Mouse (Mus musculus) heart, embryonic 13.5 days (tissue): Measurements from ENCODE around the gene Trim27. TPM values are rescaled to one million over a fixed set of nuclear protein-coding genes. Genes with fewer than 3 reads are reported as not detected.

ENCODE experiments used
- ATAC-seq: fragments of 200-750 bp; cut with Nextera tagmentation; 2 replicates; pipeline ENCODE4 v1.8.0; 2017; ENCODE audit warnings: moderate TSS enrichment; ENCODE audit not compliant: insufficient number of reproducible peaks, low FRiP score, low TSS enrichment; ENCODE audit errors: extremely low read depth
- H3K27ac ChIP-seq: fragments of 300-500 bp; sonication (generic); replicated peaks from 2 replicates; pipeline ENCODE4 v1.5.1; 2015; ENCODE audit warnings: moderate library complexity, mild to moderate bottlenecking, inconsistent platforms
- H3K27me3 ChIP-seq: fragments of 300-500 bp; sonication (generic); replicated peaks from 2 replicates; pipeline ENCODE4 v1.6.1; 2015; ENCODE audit warnings: mild to moderate bottlenecking, inconsistent platforms
- H3K36me3 ChIP-seq: fragments of 300-500 bp; sonication (generic); 2 replicates; pipeline ENCODE4 v1.6.1; 2015; ENCODE audit warnings: mild to moderate bottlenecking, inconsistent platforms
- H3K4me1 ChIP-seq: fragments of 300-500 bp; sonication (generic); 2 replicates; pipeline ENCODE4 v1.6.1; 2015; ENCODE audit warnings: inconsistent platforms
- H3K4me2 ChIP-seq: fragments of 300-500 bp; sonication (generic); 2 replicates; pipeline ENCODE4 v1.6.1; 2015; ENCODE audit warnings: inconsistent platforms, mild to moderate bottlenecking, moderate library complexity
- H3K4me3 ChIP-seq: fragments of 300-500 bp; sonication (generic); 2 replicates; pipeline ENCODE4 v1.5.1; 2015; ENCODE audit warnings: moderate library complexity, mild to moderate bottlenecking, inconsistent platforms
- H3K9ac ChIP-seq: fragments of 300-500 bp; sonication (generic); 2 replicates; pipeline ENCODE4 v1.6.1; 2015; ENCODE audit warnings: inconsistent platforms, mild to moderate bottlenecking, moderate library complexity
- H3K9me3 ChIP-seq: fragments of 300-500 bp; sonication (generic); 2 replicates; pipeline ENCODE4 v1.6.1; 2016; ENCODE audit warnings: inconsistent platforms
- WGBS: fragments of 180-500 bp; shearing (Covaris S2); methylation state at CpG from one replicate; pipeline ENCODE4 v1.1.7; 2015; ENCODE audit warnings: mixed read lengths; 5-methylcytosine and 5-hydroxymethylcytosine counted together
- polyA plus RNA-seq: library from polyadenylated mRNA; unstranded; fragments of >200 nt; fragmentation: Nextera tagmentation; extraction: Ambion mirVana; gene quantifications from 2 replicates; pipeline ENCODE4 v1.2.1, GENCODE M21; 2015

The Trim27 gene
- polyA plus RNA-seq, 1 experiment from 2014 or later = 80.3 TPM

DNA sequence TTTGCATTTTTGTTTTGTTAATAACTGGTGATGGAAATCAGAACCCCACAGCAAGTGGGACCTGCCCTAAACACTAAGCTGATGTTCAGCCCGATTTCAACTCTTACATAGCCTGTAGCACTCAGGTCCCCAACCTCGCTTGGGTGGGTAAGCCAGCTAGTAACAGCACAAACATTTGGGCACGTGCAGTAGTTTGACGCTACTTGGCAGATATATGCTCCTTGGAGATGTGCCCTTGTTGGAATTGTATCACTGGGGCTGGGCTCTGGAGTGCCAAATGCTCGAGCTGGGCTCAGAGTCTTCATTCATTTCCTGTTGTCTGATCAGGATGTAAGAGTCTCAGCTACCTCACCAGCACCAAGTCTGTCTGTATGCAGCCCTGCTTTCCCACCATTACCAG lies 16.7 kb upstream of the Trim27 start:
- ATAC-seq = no peak
- Histone ChIP-seq H3K4me3 (no peak overlapping the region), H3K4me1 (peaks cover 17% of the 10 kb centered on the region; the same call in 1 of the 2 replicates), H3K9me3 (no peaks in the 10 kb centered on the region), H3K27ac (no peak overlapping the region), H3K36me3 (no peaks in the 10 kb centered on the region), H3K4me2 (no peak overlapping the region), H3K27me3 (peaks cover 13% of the 10 kb centered on the region; the same call in 1 of the 2 replicates), H3K9ac (no peak overlapping the region)
- 54% methylated on average over 5 of the region's 5 CpGs for WGBS

DNA sequence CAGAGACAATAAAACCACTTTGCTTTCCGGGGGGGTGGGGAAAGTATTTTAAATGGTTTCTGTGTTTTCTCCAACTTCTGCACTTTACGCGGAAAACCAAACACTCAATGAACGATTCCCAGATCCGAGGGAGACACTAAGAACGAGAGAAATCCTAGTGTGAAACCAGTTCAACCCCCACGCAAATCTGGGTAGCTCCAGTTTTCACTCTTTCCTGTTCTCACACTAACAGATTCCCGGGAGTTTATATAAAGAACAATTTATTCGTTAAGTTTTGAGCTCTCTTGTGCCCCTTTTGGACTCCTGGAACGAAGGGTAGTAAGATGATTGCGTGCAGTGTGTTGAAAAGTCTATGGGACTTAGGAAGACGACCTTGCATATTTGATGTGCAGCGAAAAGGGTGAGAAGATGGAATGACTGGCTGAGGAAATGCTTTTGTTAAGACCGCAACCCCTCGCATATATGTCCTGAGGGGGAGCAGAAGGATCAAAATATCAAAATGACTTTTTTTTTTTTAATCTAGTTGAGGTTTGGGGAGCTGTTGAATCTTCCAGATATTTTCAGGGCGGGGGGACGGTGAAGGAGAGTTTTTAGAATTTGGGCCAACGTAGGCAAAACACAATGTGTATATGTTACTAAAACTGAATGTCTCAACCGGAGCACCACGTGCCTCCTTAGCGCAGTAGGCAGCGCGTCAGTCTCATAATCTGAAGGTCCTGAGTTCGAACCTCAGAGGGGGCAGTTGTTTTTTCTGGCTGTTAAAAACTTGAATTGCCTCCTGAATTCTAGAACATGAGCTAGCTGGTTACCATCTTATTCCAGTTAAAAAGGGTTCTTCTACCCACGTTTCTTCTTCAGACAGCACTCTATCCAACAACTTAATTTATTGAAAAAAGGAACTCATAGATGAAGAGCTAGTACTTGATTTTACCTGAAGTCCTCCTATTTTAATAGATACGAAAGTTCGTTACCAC lies 12.0 kb upstream of the Trim27 start:
- ATAC-seq = no peak
- Histone ChIP-seq H3K4me1 (peaks cover 18% of the 10 kb centered on the region), H3K27me3 (peaks cover 8% of the 10 kb centered on the region; the same call in 1 of the 2 replicates), H3K4me3 (peak overlapping the region; percentile 68), H3K4me2 (peak overlapping the region; percentile 85), H3K27ac (peak overlapping the region; percentile 43), H3K9me3 (no peaks in the 10 kb centered on the region), H3K36me3 (no peaks in the 10 kb centered on the region), H3K9ac (peak overlapping the region; percentile 80)
- WGBS = under 1% methylated on average over 27 of the region's 27 CpGs

DNA sequence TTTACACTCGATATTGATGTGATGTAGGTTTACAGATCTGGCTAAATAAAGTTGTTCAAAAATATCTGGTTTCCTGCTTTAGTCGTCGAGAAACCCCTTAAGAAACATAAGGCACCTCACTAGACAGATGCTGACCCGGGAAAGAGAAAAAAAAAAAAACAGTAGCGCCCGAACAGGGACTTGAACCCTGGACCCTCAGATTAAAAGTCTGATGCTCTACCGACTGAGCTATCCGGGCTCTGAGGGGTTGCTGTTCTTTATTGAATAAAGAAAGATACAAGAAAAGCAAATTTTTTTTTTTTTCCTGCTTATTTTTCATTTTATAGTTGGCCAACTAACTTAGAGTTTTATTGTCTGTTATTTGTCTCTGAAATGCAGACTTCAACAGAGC lies 11.3 kb upstream of the Trim27 start:
- ATAC-seq = no peak
- peak overlapping the region; percentile 85 for H3K4me2 ChIP-seq
- no peaks in the 10 kb centered on the region for H3K36me3 ChIP-seq
- no peaks in the 10 kb centered on the region for H3K9me3 ChIP-seq
- peak overlapping the region; percentile 60; the same call in 1 of the 2 replicates for H3K27ac ChIP-seq
- H3K4me1 ChIP-seq = peaks cover 23% of the 10 kb centered on the region
- H3K4me3 ChIP-seq = peak overlapping the region; percentile 68
- peak overlapping the region; percentile 74 for H3K9ac ChIP-seq
- WGBS = under 1% methylated on average over 8 of the region's 8 CpGs
- H3K27me3 ChIP-seq = peaks cover 8% of the 10 kb centered on the region; the same call in 1 of the 2 replicates

DNA sequence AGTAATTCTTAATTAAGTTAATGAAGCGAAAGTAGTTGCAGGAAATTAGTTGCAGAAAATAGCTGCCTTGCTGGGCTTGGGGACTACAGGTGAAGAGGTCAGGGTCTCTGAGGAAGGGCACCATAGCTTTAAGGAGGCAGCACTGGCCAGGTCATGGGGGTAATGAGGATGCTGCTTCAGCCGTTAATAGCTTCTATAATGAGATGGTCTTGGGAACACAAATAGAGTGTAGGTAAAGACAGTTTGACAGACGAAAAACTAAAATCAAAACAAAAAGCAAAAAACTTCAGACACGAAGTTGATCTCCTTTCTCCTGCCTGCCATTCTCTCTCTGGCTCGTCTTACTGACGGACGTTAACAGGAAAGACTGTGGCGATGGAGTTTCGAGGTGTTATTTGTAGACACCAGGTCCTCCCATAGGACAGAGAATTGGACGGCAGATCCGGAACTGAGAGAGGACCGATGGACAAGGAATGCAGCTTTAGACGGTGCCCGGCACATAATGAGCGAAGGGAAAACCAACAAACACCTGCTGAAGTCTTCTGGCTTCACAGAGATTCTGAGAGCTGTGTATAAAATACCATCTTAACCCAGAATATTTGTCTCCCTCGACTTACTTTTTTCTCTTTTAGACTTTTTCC lies 10.8 kb upstream of the Trim27 start:
- Histone ChIP-seq H3K27ac (peak overlapping the region; percentile 60), H3K4me1 (peaks cover 26% of the 10 kb centered on the region), H3K36me3 (no peaks in the 10 kb centered on the region), H3K9me3 (no peaks in the 10 kb centered on the region), H3K27me3 (peaks cover 8% of the 10 kb centered on the region; the same call in 1 of the 2 replicates), H3K4me3 (peak overlapping the region; percentile 68), H3K9ac (peak overlapping the region; percentile 74), H3K4me2 (peak overlapping the region; percentile 85)
- WGBS = under 1% methylated on average over 16 of the region's 16 CpGs
- no peak for ATAC-seq

DNA sequence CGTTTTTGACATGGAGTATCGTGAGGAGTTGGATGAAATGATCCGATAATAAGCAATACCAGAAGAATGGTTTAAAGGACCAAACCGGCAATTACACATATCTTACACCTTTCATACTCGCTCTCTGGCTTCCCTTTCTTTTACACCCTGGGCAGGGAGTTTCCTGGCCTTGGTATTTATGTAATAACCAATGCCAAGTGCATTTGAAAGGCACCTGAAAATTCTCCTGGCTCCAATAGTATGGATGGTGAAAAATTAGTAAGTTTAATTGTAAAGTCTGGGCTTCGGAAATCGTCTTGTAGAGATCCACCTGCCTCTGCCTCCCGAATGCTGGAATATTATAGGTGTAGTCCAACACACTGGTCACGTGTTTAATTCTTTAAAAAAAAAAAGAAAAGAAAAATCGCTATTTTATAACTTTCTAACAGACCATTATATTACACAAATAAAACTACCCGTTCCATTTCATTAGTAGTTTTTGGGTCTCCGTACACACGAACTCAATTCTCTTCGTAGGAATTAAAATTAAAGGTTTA lies 10.1 kb upstream of the Trim27 start:
- Histone ChIP-seq H3K4me3 (peak overlapping the region; percentile 68), H3K9me3 (no peaks in the 10 kb centered on the region), H3K4me1 (peaks cover 30% of the 10 kb centered on the region), H3K27ac (0 out of 2 replicates have a peak overlapping the region, but pooled peaks have one; percentile 60), H3K36me3 (no peaks in the 10 kb centered on the region), H3K9ac (peak overlapping the region; percentile 74), H3K4me2 (peak overlapping the region; percentile 85), H3K27me3 (peaks cover 7% of the 10 kb centered on the region; the same call in 1 of the 2 replicates)
- 2% methylated on average over 14 of the region's 14 CpGs for WGBS
- no peak for ATAC-seq

DNA sequence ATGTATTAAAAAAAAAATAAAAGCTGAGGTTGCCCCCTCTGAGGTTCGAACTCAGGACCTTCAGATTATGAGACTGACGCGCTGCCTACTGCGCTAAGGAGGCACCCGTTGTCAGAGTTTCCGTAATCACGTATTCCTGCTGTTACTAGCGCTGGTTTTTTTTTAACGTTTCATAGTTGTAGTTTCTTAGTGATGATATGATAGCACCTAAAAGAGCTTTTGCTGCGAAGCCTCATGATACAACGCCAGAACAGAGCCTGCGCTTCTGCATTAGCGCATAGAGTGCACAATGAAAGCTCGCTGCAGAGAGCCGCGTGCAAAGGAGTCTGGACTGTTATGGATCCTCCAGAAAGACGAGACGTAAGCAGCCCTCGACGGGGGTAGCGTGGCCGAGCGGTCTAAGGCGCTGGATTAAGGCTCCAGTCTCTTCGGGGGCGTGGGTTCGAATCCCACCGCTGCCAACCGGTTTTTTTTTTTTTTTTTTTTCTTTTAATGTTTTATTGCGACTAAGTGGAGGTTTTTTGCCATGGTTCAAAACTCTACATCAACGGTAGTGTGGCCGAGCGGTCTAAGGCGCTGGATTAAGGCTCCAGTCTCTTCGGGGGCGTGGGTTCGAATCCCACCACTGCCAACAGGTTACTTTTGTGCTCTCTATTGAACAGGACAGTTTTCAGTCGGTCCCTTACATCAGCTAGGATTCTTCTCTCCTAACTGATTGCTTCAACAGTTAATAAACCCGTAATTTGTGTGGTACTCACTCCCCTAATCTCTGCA lies 9.4 kb upstream of the Trim27 start:
- peak overlapping the region; percentile 72; the same call in 1 of the 2 replicates for H3K9ac ChIP-seq
- H3K4me3 ChIP-seq = peak overlapping the region; percentile 68
- H3K4me2 ChIP-seq = peak overlapping the region; percentile 85
- peak overlapping the region; percentile 53; the same call in 1 of the 2 replicates for H3K27ac ChIP-seq
- no peaks in the 10 kb centered on the region for H3K36me3 ChIP-seq
- WGBS = under 1% methylated on average over 39 of the region's 39 CpGs
- peaks cover 30% of the 10 kb centered on the region for H3K4me1 ChIP-seq
- H3K9me3 ChIP-seq = no peaks in the 10 kb centered on the region
- ATAC-seq = peak; percentile 75
- peaks cover 5% of the 10 kb centered on the region; the same call in 1 of the 2 replicates for H3K27me3 ChIP-seq

DNA sequence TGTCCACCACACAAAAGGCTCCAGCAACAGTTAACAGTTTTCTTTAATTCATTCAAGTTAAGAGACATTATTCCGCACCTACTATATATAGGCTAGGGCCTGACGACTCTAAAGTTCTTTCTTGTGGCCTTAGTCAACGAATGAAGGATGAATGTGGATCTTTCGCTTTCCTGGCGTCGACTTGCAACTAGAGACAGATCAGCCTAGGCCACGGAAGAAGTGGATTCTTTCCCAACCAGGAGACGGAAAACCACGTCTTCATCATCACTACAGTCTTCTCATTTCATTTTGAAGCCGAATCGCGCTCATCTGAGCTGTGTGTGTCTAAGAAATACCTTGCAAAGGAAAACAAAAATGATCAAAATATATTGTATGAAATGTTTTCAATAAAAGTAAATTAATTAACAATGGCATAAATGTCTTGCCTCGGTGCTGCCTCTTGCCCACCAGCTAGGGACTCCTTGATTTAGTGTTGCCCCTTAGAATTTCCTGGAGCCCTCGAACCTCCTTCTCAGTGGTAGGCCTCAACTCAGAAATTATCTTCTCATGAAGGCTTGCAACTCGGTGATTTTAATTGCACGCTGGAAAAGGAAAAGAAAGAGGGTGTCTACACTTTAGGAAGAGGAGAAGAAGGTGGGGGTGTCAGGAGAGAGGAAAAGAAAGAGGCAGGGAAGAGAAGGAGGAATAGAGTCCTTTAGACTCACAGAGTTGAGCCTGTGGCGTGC lies 8.7 kb upstream of the Trim27 start:
- peak overlapping the region; percentile 68 for H3K4me3 ChIP-seq
- H3K9ac ChIP-seq = peak overlapping the region; percentile 73
- H3K36me3 ChIP-seq = no peaks in the 10 kb centered on the region
- peak overlapping the region; percentile 46; the same call in 1 of the 2 replicates for H3K27ac ChIP-seq
- H3K27me3 ChIP-seq = no peaks in the 10 kb centered on the region; the same call in 1 of the 2 replicates
- no peaks in the 10 kb centered on the region for H3K9me3 ChIP-seq
- ATAC-seq = no peak
- H3K4me1 ChIP-seq = peaks cover 30% of the 10 kb centered on the region
- 44% methylated on average over 17 of the region's 17 CpGs for WGBS
- peak overlapping the region; percentile 85 for H3K4me2 ChIP-seq

DNA sequence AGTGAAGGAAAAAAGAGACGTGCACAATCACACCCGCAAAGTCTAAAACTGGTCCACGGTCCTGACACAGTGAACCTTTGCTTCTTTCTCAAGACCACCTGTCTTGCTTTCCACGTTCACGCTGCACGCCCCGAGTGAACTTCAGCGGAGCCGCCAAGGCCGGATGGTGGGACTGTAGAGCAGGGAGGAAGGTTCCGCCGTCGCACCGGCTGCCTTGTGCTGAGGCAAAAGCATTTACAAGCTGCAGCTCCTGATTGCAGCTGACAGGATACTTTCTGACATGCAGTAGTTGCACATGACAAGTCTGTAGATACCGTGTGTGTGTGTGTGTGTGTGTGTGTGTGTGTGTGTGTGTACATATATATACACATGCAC lies 8.1 kb upstream of the Trim27 start:
- WGBS = 11% methylated on average over 15 of the region's 15 CpGs

DNA sequence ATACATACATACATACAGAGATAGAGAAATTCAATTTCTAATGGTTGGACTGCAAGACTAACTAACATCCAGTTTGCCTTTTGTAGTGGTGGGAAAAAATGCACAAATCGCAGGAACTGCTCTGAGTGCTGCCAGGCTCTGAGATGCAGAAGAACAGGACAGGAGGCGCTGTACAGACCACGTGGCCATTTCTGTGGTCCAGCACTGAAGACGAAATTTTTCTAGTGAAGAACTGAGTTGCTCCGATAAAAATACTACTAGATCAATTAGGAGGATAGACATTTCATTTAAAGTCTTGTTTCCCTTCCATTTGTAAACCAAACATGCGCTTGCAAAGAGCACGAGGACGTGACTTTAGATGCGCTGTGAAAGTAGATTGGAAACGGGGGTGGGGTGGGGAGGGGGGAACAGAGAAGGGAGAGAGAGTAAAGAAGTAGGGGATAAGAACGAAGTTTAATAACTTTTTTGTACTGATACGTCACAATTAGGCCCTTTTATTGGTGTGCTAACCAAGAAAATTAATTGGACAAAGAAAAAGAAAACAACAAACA lies 7.6 kb upstream of the Trim27 start:
- Histone ChIP-seq H3K4me2 (peak overlapping the region; percentile 85), H3K27me3 (no peaks in the 10 kb centered on the region), H3K4me1 (peaks cover 25% of the 10 kb centered on the region), H3K9me3 (no peaks in the 10 kb centered on the region), H3K27ac (peak overlapping the region; percentile 25; the same call in 1 of the 2 replicates), H3K9ac (peak overlapping the region; percentile 73), H3K4me3 (peak overlapping the region; percentile 68), H3K36me3 (no peaks in the 10 kb centered on the region)
- no peak for ATAC-seq
- WGBS = under 1% methylated on average over 12 of the region's 12 CpGs

More for the DNA sequence above, 8.1 kb upstream of the Trim27 start:
- H3K4me2 ChIP-seq = peak overlapping the region; percentile 85
- H3K27me3 ChIP-seq = no peaks in the 10 kb centered on the region
- no peaks in the 10 kb centered on the region for H3K9me3 ChIP-seq
- H3K4me1 ChIP-seq = peaks cover 30% of the 10 kb centered on the region
- H3K27ac ChIP-seq = peak overlapping the region; percentile 46; the same call in 1 of the 2 replicates
- H3K36me3 ChIP-seq = no peaks in the 10 kb centered on the region
- ATAC-seq = no peak
- H3K4me3 ChIP-seq = peak overlapping the region; percentile 68
- H3K9ac ChIP-seq = peak overlapping the region; percentile 73
